In the genomic region with DNA sequence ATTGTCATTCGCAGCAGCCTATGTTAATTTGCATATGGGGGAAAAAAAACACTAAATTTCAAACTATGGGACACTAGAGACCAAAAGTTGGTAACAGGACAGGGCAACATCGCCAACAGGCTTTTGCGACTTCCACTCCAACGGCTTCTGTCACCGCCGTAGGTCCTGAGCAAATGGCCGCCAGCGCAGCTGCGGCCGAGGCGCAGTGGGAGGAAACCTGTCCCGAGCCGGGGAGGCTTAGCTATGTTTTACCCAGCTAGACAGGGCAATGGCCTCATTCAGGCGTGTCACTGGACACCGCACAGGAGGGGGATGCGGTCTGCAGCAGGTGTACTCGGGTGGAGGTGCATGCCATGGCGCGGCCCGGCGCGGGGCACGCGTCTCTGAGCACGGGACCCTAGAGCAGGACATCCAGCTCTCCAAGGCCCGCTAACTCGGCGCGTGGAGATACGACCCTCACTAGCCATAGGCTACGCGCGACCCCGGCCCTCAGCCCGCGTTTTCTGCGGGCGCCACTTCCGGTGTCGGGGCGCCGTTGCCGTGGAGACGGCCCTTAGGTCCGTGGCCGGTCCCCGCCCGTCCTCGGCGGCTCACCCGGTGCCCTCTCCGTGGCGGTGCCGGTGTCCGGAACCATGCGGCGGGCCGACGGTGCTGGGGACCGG, we compare ENCODE assay signal across 8 mouse cellular contexts. TPM values are rescaled to one million over a fixed set of nuclear protein-coding genes. Genes with fewer than 3 reads are reported as not detected.
DNase-seq lines count a peak whose midpoint lies in the region; ATAC-seq and TF ChIP-seq lines count a peak whose summit lies in the region.

No protein-coding gene starts in this region.

- ATAC-seq in hindbrain, embryonic 13.5 days (ENCODE audit: low FRiP score): peak; percentile 65
- ATAC-seq in lung, embryonic 16.5 days (ENCODE audit: low read depth): peak; percentile 71

- intact Hi-C loops in gastrocnemius, adult 2 months (cut with DNase I): loop anchor here (5.0 to 10.0 kb wide), 3 partner anchors 205 to 302 kb away; no protein-coding TSS in a partner anchor
- intact Hi-C loops in left cerebral cortex, postnatal 36 days (cut with DNase I): loop anchor here (2.0 to 10.0 kb wide), 3 partner anchors 85 to 305 kb away; partner anchors contain the start of gene Ubac1

- TF ChIP-seq EP300 in CH12.LX (IDR thresholded peaks at IDR 0.05; ENCODE audit: low read length): no peak

- peak overlapping the region; percentile 96 for H3K4me3 ChIP-seq in gastrocnemius, adult 2 months
- peak overlapping the region; percentile 86 to 95 (median 88) for H3K4me3 ChIP-seq in CH12.LX (replicated peaks in 1 of 3; ENCODE audit: low read depth in 2 of 3, low read length in 2 of 3, poor library complexity in 1 of 3)
- peak overlapping the region; percentile 78 for H3K4me3 ChIP-seq in hindbrain, embryonic 13.5 days
- peak overlapping the region; percentile 88 for H3K4me3 ChIP-seq in lung, embryonic 16.5 days (ENCODE audit: low read length)

- peaks cover 13 to 37% of the 10 kb centered on the region in 2 experiments for H3K4me1 ChIP-seq in CH12.LX (ENCODE audit: control insufficient read depth in 1 of 2, insufficient read depth in 2 of 2)
- H3K4me1 ChIP-seq in hindbrain, embryonic 13.5 days (replicated peaks): peaks cover 26% of the 10 kb centered on the region
- peaks cover 16% of the 10 kb centered on the region for H3K4me1 ChIP-seq in lung, embryonic 16.5 days (replicated peaks; ENCODE audit: control insufficient read depth, insufficient read depth, low read length)

- H3K9ac ChIP-seq in CH12.LX (ENCODE audit: insufficient read depth, low read depth): peak overlapping the region; percentile 76
- H3K9ac ChIP-seq in hindbrain, embryonic 13.5 days: peak overlapping the region; percentile 91
- H3K9ac ChIP-seq in lung, embryonic 16.5 days (ENCODE audit: low read length): peak overlapping the region; percentile 93

- TF ChIP-seq POLR2A in CH12.LX (IDR thresholded peaks at IDR 0.05; ENCODE audit: low read depth, low read length): peak; percentile 43; the same call in 1 of the 2 replicates

- dilution Hi-C loops in CH12.LX (cut with MboI; ENCODE audit: extremely low pct_ligation_motif_present, extremely low pct_unique_long_range_greater_than_20kb, low sequenced_read_pairs): no loop called here

- under 1% methylated on average over 58 of the region's 60 CpGs for WGBS in hindbrain, embryonic 13.5 days
- under 1% methylated on average over 47 of the region's 60 CpGs for WGBS in lung, embryonic 16.5 days

- peaks cover 10 to 45% of the 10 kb centered on the region in 2 experiments for H3K36me3 ChIP-seq in CH12.LX (replicated peaks in 1 of 2; ENCODE audit: control insufficient read depth in 1 of 2, insufficient read depth in 1 of 2, low read length in 1 of 2)
- peaks cover 27% of the 10 kb centered on the region for H3K36me3 ChIP-seq in hindbrain, embryonic 13.5 days
- H3K36me3 ChIP-seq in lung, embryonic 16.5 days (ENCODE audit: control insufficient read depth, insufficient read depth, low read length): peaks cover 11% of the 10 kb centered on the region

- DNase-seq in gastrocnemius, adult 2 months: no peak
- DNase-seq in gastrocnemius, postnatal 10 days: no peak
- peak; percentile 56 for DNase-seq in CH12.LX (ENCODE audit: extremely low read depth)
- DNase-seq in embryo, embryonic 11 days: peak; percentile 89
- peak; percentile 52 for DNase-seq in retina, postnatal 7 days (ENCODE audit: low read depth, low spot score)
- DNase-seq in left cerebral cortex, postnatal 36 days (ENCODE audit: low spot score in 2 of 2): no peak

- in situ Hi-C loops in CH12.LX (cut with MboI; ENCODE audit: low pct_ligation_motif_present, low pct_unique_long_range_greater_than_20kb, low sequenced_read_pairs): loop anchor here (10.0 kb wide), 2 partner anchors 85 to 115 kb away; partner anchors contain the start of gene Ubac1

- no peaks in the 10 kb centered on the region for H3K79me2 ChIP-seq in CH12.LX (replicated peaks; ENCODE audit: control insufficient read depth, extremely low read depth, insufficient read depth, poor library complexity, severe bottlenecking)

- no peak for TF ChIP-seq CTCF in gastrocnemius, adult 2 months (IDR thresholded peaks at IDR 0.05)
- TF ChIP-seq CTCF in CH12.LX (conservative IDR thresholded peaks at IDR 0.05 in 1 of 2, IDR thresholded peaks at IDR 0.05 in 1 of 2; ENCODE audit: low read depth in 2 of 2, low read length in 2 of 2): no peak

- peak overlapping the region; percentile 98 for H3K27ac ChIP-seq in gastrocnemius, adult 2 months
- H3K27ac ChIP-seq in CH12.LX (ENCODE audit: insufficient read depth, low read depth): peak overlapping the region; percentile 88
- peak overlapping the region; percentile 98 for H3K27ac ChIP-seq in hindbrain, embryonic 13.5 days
- peak overlapping the region; percentile 89 for H3K27ac ChIP-seq in lung, embryonic 16.5 days (ENCODE audit: low read length)

- H3K4me2 ChIP-seq in CH12.LX (ENCODE audit: insufficient read depth, low read depth, poor library complexity, severe bottlenecking): peak overlapping the region; percentile 70
- peak overlapping the region; percentile 87 for H3K4me2 ChIP-seq in hindbrain, embryonic 13.5 days
- peak overlapping the region; percentile 85 for H3K4me2 ChIP-seq in lung, embryonic 16.5 days (ENCODE audit: low read depth, low read length)

- H3K9me3 ChIP-seq in CH12.LX (replicated peaks; ENCODE audit: low read length): peaks cover 2% of the 10 kb centered on the region
- no peaks in the 10 kb centered on the region for H3K9me3 ChIP-seq in hindbrain, embryonic 13.5 days
- no peaks in the 10 kb centered on the region for H3K9me3 ChIP-seq in lung, embryonic 16.5 days (ENCODE audit: control insufficient read depth, low read length)

- H3K27me3 ChIP-seq in CH12.LX (replicated peaks): no peaks in the 10 kb centered on the region
- H3K27me3 ChIP-seq in hindbrain, embryonic 13.5 days: no peaks in the 10 kb centered on the region
- H3K27me3 ChIP-seq in lung, embryonic 16.5 days (ENCODE audit: control insufficient read depth, insufficient read depth, low read depth, low read length): no peaks in the 10 kb centered on the region

- TF ChIP-seq RAD21 in CH12.LX (IDR thresholded peaks at IDR 0.05; ENCODE audit: low read depth, low read length): no peak

TF ChIP-seq in CH12.LX, 34 proteins besides CTCF, POLR2A, EP300 and RAD21 (continues in another document):
- peak; percentile 19; the same call in 1 of the 2 replicates for TF ChIP-seq UBTF (IDR thresholded peaks at IDR 0.05; ENCODE audit: low read depth, low read length)
- no peak for TF ChIP-seq GABPA (IDR thresholded peaks at IDR 0.05; ENCODE audit: insufficient replicate concordance, low read depth, low read length)
- TF ChIP-seq POLR2AphosphoS2 (IDR thresholded peaks at IDR 0.05; ENCODE audit: low read depth, low read length): no peak
- no peak for TF ChIP-seq CHD2 (IDR thresholded peaks at IDR 0.05; ENCODE audit: low read length)
- no peak for TF ChIP-seq ZKSCAN1 (IDR thresholded peaks at IDR 0.05; ENCODE audit: borderline replicate concordance, low read depth, low read length)
- TF ChIP-seq HCFC1 (IDR thresholded peaks at IDR 0.05; ENCODE audit: low read depth, low read length): no peak
- TF ChIP-seq CHD1 (IDR thresholded peaks at IDR 0.05; ENCODE audit: low read depth, low read length): no peak
- TF ChIP-seq KAT2A (IDR thresholded peaks at IDR 0.05; ENCODE audit: insufficient replicate concordance, low read length): no peak
- TF ChIP-seq NRF1 (IDR thresholded peaks at IDR 0.05; ENCODE audit: low read depth, low read length): peak; percentile 42; the same call in 1 of the 2 replicates
- TF ChIP-seq TCF12 (IDR thresholded peaks at IDR 0.05; ENCODE audit: low read depth, low read length): 0 out of 2 replicates have a peak, but pooled peaks have one; percentile 31
- peak; percentile 61; the same call in 1 of the 2 replicates for TF ChIP-seq MYC (IDR thresholded peaks at IDR 0.05; ENCODE audit: low read depth, low read length)
- TF ChIP-seq IRF4 (IDR thresholded peaks at IDR 0.05; ENCODE audit: low read depth, low read length): no peak
- no peak for TF ChIP-seq USF1 (IDR thresholded peaks at IDR 0.05; ENCODE audit: low read depth, low read length)
- TF ChIP-seq ETS1 (conservative IDR thresholded peaks at IDR 0.05; ENCODE audit: low read depth, low read length): no peak
- no peak for TF ChIP-seq MEF2A (IDR thresholded peaks at IDR 0.05; ENCODE audit: borderline replicate concordance, low read depth, low read length)
- no peak for TF ChIP-seq RCOR1 (conservative IDR thresholded peaks at IDR 0.05; ENCODE audit: low read depth, low read length)
- no peak for TF ChIP-seq JUND (conservative IDR thresholded peaks at IDR 0.05; ENCODE audit: low read depth, low read length)
- TF ChIP-seq SIN3A (IDR thresholded peaks at IDR 0.05; ENCODE audit: low read length): peak; percentile 78
- TF ChIP-seq ZC3H11A (IDR thresholded peaks at IDR 0.05; ENCODE audit: low read depth, low read length): no peak
- no peak for TF ChIP-seq ZMIZ1 (IDR thresholded peaks at IDR 0.05; ENCODE audit: low read depth, low read length)
- peak; percentile 77 for TF ChIP-seq ELF1 (IDR thresholded peaks at IDR 0.05; ENCODE audit: low read depth, low read length)
- no peak for TF ChIP-seq SMC3 (IDR thresholded peaks at IDR 0.05; ENCODE audit: low read depth, low read length)
- TF ChIP-seq MXI1 (IDR thresholded peaks at IDR 0.05; ENCODE audit: low read depth, low read length): peak; percentile 45
- 0 out of 2 replicates have a peak, but pooled peaks have one; percentile 25 for TF ChIP-seq ZNF384 (IDR thresholded peaks at IDR 0.05; ENCODE audit: low read depth, low read length)
- TF ChIP-seq BHLHE40 (IDR thresholded peaks at IDR 0.05; ENCODE audit: low read depth, low read length): peak; percentile 67
- no peak for TF ChIP-seq MAFK (IDR thresholded peaks at IDR 0.05; ENCODE audit: insufficient replicate concordance, low read length)
- no peak for TF ChIP-seq NELFE (IDR thresholded peaks at IDR 0.05; ENCODE audit: low read depth, low read length)
- no peak for TF ChIP-seq USF2 (conservative IDR thresholded peaks at IDR 0.05; ENCODE audit: low read depth, low read length)
- no peak; the same call in 1 of the 2 replicates for TF ChIP-seq MAZ (IDR thresholded peaks at IDR 0.05; ENCODE audit: low read depth, low read length)
- no peak for TF ChIP-seq PAX5 (IDR thresholded peaks at IDR 0.05; ENCODE audit: low read length)

RNA-seq across cellular contexts. Expression of gene Nacc2, which starts 16.7 kb away (rescaled TPM):
- total RNA-seq in gastrocnemius, adult 2 months (2021): 10 to 100 TPM; 18.9 to 32.6 TPM
- 10 to 100 TPM; 13.4 to 14.5 TPM for total RNA-seq in gastrocnemius, postnatal 10 days (2021)
- total RNA-seq in CH12.LX (2012; rRNA removed): 1.6 and 2.3 TPM in 2 replicates
- 0.59 and 0.88 TPM in 2 replicates for total RNA-seq in CH12.LX (2014; rRNA removed)
- 1.1 TPM in 2 replicates for polyA plus RNA-seq in CH12.LX (2012; ENCODE audit: insufficient read length, low read depth)
- 12.4 and 14.2 TPM in 2 replicates for polyA plus RNA-seq in hindbrain, embryonic 13.5 days (2015; fragmentation: Nextera tagmentation; extraction: Ambion mirVana)
- 9.2 and 10.9 TPM in 2 replicates for polyA plus RNA-seq in lung, embryonic 16.5 days (2015; fragmentation: Nextera tagmentation; extraction: Ambion mirVana)
- 10 to 100 TPM; 69.8 to 75.7 TPM for total RNA-seq in left cerebral cortex, postnatal 36 days (2021)

Comparison
In these comparisons a context has a peak if more than half of its experiments do, and no peak if none do; other contexts are left out.
1. DNase-seq: peak in CH12.LX (single experiment), embryo, embryonic 11 days (single experiment) and retina, postnatal 7 days (single experiment); none in gastrocnemius, adult 2 months (single experiment), gastrocnemius, postnatal 10 days (single experiment) and left cerebral cortex, postnatal 36 days (0 of 2).
2. RNA of gene Nacc2, which starts 16.7 kb away (total RNA-seq): 69.8 to 75.7 TPM in left cerebral cortex, postnatal 36 days, 18.9 to 32.6 TPM in gastrocnemius, adult 2 months and 13.4 to 14.5 TPM in gastrocnemius, postnatal 10 days; 0.59 to 2.3 TPM in CH12.LX; every median in the first group is over 4 times any median in the second.
3. Peak in every context shown above with its lines, with median percentiles within 50 percentile points of each other: H3K27ac ChIP-seq, H3K4me3 ChIP-seq, H3K4me2 ChIP-seq and H3K9ac ChIP-seq.